Mouse (Mus musculus) kidney, postnatal 4 days (tissue): ENCODE measurements around the gene Khdc4.

Experiments
- DNase-seq, 2 experiments: peaks; one replicate each; pipeline ENCODE4 v3.0.0; 2021; ENCODE audit warnings: mixed read lengths in 2 of 2

Gene Khdc4

DNA sequence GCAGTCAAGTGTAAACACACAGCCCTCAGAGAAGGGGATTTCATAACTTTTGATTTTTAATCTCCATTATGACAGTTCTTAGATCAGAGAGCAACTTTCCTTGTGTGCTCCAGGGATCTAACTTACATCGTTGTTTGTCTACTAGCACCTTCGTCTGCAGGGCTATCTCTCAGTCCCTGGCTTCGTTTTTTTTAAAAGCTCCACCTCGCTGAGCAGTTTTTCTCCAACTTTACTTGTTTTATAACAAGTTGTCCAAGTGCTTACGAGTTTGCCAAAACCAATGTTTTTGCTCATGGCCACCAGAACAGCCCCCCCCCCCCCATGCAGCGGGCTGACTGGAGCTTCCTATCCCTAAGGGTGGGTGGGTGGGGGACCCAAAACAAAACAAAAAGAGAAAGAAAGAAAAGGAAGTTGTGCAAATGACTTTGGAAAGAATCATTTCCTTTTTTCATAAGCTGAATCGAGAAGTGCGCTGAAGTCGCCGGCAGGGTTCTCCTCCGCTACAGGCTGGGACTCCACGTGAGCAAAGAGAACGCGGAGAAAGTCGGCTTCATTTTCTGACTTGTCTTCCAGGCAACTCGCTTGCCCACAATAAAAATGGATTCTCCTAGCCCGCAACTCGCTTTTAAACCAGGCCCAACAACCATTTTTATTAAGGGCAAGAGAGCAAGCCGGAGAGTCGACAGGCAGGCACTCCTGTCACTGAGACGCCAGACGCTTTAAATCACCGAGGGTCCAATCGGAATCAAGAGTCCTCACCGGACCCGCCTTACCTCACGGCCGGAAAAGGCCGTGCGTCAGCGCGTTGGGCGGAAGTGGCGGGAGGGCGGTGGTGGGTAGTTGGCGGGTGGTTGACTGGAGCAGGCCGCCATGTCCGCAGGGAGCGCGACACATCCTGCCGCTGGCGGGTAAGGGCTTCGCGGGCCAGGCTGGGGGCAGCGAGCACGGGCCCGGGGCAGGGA is at the start of gene Khdc4:
Gene Khdc4, plus strand, starts transcription at position 824 of the 962 bp plus-strand sequence.
- DNase-seq: peak; percentile 96 to 98

- peak; percentile 39 to 62 for DNase-seq
These were observed 49.0 kb upstream of the Khdc4 start for GRCm38 (mm10) chr3:88636555-88636986.

DNA sequence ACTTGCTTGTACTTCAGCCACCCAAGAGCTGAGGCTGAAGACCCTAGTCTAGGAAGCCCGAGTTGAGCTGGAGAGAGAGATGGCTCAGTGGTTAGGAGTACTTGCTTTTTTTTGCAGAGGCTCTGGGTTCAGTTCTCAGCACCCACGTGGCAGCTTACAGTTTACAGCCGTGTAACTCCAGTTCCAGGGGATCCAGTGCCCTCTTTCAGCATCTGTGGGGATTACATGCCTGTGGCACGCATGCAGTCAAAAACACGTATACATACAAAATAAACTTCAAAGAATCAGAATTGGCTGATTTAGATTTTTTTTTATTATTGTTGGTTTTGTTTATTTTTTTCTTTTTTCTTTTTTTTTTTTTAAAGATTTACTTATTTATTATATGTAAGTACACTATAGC is 48.5 kb upstream of the Khdc4 start:
- peak in 1 of 2 experiments; percentile 13 for DNase-seq

DNA sequence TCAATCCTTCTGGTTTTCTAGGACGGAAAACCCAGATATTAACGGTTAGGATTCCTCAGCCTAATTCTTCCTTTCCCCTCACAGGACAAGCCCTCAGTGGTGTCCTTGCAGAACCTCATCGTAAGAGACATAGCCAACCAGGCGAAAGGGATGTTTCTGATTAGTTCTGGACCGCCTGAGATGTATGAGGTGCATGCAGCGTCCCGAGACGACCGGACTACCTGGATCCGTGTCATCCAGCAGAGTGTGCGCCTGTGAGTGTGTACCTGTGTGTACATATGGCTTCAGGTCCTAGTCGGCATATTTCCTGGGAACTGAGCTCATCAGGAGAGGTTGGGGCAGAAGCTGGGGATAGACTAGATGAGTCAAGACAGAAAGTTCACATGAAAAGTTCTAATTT is 46.4 kb upstream of the Khdc4 start:
- no peak for DNase-seq

GRCm38 (mm10) chr3:88640676-88641075 is 44.9 kb upstream of the Khdc4 start:
- peak; percentile 83 to 87 for DNase-seq

- peak; percentile 1 to 3 for DNase-seq
These were observed 42.5 kb upstream of the Khdc4 start for GRCm38 (mm10) chr3:88643078-88643477.

DNA sequence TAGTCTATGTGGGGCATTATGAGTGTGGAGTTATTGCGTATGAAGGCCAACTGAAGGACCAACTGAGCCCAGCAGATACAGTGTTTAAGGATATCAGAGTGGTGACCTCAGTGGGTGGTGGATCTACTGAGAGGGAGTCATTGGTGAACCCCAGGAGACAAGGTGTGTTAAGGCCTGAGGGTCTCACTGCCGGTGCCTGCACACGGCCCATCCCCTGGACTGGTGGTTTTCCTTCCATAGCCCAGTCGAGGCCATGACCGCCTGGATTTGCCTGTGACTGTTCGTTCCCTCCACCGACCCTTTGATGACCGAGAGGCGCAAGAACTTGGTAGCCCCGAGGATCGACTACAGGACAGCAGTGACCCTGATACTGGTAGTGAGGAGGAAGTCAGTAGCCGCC is 39.7 kb upstream of the Khdc4 start:
- peak; percentile 1 to 2 for DNase-seq

GRCm38 (mm10) chr3:88646426-88646995 is 39.1 kb upstream of the Khdc4 start:
- DNase-seq: peak; percentile 1 to 2

DNA sequence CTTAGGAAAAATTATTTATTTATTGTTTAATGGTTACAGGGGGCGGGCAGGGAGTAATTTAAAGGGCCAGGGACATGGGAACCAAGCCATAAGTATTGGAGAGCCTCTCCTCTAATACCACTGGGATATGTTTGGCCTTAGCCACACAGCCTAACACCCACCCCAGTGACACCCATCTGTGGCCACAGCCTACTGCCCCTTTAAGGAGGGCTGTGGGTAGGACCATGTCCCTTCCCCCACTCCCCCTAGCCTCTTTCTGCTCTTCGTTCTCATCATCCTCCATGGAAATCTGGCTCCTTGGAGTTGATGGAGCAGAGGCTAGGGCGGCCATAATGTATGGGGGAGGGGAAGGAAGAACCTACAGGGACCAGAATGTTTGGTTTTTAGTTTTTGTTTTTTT is 38.5 kb upstream of the Khdc4 start:
- peak; percentile 1 for DNase-seq

DNA sequence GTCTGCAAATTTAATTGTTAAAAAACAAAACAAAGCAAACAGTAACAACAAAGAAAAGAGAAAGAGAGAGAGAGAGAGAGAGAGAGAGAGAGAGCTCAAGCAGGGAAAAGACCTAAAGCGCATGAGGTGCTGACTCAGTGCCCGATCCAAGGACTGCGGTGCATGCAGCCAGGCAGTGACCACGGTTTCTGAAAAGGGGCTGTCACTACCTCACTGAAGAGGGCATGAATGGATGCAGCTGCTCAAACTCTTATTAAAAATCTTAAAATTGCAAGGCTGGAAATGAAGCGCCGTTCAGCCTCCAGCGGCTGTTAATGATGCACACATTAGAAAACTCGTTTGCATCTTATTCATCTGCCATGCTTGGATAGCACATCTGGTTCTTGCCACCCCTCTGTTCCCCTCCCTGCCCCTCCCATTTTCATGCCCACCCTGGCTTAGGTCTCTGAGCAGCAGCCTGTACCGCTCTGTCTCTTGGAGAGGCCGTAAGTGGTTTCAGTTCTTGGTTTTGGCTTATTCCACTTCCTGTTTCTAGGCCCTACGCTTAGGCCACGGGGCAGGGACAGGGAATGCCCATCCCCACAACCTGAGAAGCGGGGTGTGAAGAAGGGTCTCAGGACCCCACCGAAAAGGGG is 37.7 kb upstream of the Khdc4 start:
- peak; percentile 1 to 3 for DNase-seq

DNA sequence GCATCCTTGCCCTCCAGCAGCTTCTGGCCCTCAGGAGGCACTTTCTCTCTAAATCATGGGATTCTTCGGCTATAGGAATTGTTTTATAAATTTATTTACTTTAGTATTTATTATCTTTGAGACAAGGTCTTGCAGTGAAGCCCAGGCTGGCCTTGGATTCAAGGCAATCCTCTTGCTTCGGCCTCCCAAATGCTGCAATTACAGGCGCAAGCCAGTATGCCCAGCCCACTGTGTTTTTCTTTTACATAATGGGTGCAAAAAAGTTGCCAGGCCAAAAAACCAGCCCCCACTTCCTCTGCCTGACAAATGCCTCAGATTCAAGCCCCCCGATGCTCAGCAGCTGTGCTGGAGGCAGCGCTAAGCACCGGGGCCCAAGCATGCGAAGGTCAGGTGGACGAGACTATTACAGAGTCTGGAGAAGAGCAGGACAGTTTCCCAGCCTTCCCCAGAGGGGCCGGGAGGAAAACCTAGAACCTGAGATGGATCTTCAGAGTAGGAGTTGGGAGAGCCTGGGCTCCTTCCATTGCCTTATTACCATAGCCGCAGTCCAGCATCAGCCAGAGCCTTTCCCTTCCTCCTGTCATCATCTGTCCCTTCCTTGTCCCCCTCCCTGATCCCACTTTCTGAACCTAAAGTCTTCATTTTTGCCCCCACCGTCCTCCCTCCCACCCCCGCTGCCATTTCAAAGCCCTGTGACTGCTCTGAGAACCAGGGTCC is 37.0 kb upstream of the Khdc4 start:
- peak in 1 of 2 experiments; percentile 11 for DNase-seq

DNA sequence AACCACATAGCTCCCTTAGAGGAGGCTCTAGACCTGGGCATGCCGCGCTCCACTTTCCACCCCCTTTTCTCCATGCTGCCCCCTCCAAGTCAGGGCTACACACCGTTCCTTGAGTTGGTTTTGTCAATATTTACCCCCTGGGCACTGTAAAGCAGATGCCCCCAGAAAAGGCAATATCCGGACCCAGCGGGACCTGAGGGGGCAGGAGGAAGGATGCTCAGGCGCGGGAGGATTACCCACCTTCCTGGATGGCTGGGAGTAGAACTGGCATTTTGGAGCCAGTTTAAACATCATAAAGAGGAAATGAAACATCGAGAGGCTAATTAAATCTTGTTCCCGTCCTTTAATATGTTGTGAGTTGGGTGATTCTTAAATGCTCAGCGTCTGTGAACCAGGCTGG is 36.4 kb upstream of the Khdc4 start:
- DNase-seq: peak in 1 of 2 experiments; percentile 4

GRCm38 (mm10) chr3:88649967-88650366 is 35.6 kb upstream of the Khdc4 start:
- DNase-seq: peak in 1 of 2 experiments; percentile 1

DNA sequence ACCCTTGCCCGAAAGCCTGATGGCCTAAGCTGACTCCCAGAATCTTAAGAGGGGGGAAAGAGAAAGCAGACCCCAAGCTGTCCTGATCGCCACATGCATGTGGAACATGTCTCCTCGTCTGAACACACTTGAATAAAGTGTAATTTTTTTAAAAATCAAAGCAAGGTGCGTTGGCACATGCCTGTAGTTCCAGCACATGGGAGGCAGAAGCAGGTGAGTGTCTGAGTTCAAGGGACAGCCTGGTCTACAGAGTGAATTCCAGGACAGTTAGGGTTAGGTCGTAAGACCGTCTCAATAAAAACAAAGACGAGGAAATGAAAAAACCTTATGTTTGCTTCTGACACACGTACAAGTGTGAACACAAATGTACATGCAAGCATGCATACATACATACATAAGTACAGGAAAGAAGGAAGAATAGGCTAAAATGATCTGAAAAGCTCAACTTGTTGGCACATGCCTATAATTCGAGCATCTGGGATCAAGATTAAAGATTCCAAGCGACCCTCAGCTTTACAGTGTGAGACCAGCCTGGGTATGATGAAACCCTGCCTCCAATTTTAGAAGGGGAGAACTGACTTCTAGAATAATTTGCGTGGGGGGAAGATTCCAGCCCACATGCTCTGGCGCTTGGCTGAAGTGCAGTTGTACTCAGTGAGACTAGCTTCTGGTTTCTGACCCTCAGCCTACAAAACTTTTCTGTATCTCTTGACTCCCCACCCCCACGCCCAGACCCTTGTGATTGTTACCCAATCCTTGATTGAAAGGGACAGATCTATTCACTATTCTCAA is 34.7 kb upstream of the Khdc4 start:
- DNase-seq: peak in 1 of 2 experiments; percentile 40

DNA sequence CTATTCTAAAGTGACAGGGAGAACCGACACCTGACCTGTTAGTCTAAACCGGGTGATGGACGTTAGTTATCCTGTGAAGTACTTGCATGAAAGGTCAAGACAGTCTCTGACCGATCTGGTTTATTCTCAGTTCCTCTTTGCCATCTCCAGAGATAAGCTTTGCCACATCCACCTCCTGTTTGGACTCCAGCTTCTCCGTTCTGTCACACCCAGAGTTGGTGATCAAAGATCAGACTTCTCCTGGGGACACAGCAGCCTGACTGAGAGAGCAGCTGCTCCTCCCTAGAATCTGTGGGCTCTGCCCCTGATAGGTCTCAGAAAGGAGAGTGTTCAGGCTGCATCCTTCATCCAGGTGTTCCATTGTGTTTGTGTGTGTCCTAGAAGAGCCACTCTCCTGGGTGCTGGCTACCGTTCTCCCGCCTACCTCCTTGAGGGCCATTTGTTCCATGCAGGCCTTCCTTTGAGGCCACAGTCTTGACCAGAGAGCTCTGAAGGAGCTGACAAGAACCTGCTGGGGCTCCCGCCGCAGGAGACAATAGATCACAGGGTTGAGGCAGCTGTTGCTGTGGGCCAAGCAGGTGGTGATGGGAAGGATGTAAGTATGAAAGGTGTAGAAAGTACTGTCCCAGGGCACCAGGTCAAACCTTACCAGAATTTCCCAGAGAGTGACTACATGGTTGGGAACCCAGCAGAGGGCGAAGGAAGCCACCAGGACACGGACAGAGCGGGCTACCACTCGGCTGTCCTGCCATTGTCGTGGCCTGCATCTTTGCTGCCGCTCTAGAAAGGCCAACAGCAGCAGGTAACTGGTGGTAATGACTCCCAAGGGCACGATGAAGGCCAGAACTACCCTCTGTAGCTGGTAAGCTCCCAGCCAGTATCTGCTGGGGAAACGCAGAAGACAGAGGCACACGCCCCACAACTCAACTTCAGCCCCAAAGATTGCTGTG is 33.7 kb upstream of the Khdc4 start:
- peak in 1 of 2 experiments; percentile 5 for DNase-seq

DNA sequence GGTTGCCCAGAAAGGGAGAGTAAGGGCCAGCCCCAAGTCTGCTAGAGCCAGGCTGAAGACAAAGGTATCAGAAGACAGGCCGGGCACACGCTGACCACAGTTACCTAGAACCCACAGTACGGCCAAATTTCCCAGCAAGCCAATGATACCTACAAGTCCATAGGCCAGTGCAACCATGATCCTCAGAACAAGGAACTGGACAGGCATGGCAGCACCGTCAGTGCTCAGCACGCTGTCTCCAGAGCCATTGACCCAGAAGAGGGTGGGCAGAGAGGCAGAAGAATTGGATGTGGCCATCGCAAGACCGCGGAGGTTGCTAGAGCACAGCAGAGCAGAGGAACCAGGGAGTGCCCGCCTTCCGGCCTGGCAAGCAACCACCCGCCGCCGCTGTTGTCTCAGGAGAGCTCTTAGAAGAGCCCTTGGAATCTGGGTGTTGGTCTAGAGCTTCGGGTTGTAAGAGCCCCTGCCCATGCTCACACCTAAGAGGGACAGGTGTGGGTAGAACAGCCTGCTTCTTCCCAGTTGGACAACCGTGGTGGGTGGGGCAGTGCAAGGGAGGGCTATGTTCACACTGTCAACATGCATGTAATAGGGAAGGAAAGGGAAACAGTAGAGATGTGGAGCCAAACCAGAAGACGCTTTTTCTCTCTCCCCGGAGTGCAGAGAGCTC is 32.6 kb upstream of the Khdc4 start, which contains the start of gene Rxfp4:
Gene Rxfp4, minus strand, starts transcription at position 297 of the 670 bp plus-strand sequence.
- DNase-seq: no peak

GRCm38 (mm10) chr3:88653516-88654370 is 31.9 kb upstream of the Khdc4 start:
- DNase-seq: no peak

- DNase-seq: no peak
These were observed 31.0 kb upstream of the Khdc4 start for GRCm38 (mm10) chr3:88654621-88655020.

DNA sequence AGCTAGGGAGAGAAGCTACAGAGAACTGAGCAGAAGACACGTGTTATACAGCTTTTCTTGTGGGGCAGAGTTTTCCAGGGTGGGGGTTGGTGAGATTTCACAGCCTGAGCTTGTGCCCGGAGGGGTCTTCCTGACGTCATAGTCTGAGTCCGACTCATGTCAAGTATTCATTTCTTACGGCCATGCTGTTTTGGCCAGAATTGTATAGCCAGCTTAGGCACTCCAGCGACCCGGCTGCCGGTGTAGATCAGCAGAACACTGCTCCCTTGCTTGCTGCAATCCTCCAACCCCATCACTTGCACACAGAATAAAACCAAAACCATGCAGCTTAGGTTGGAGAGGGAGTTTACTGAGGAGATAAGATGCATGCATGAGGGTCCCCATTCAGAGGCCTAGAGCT is 30.0 kb upstream of the Khdc4 start:
- no peak for DNase-seq
